Mouse (Mus musculus) erythroblast, embryonic 14.5 days (primary cell): Measurements from ENCODE around the gene Hoxd8.

ENCODE experiments used
- GATA1 ChIP-seq: IDR thresholded peaks from 2 replicates; pipeline ENCODE4 v1.6.1; 2012; ENCODE audit warnings: low read length, inconsistent platforms, mixed read lengths
- TAL1 ChIP-seq: IDR thresholded peaks from 3 replicates; pipeline ENCODE4 v1.6.1; 2012; ENCODE audit warnings: low read length, inconsistent platforms, mixed read lengths

- no peak for TF ChIP-seq TAL1
- no peak for TF ChIP-seq GATA1
These were observed 33.2 kb downstream of the Hoxd8 start for GRCm38 (mm10) chr2:74737578-74738070.
